Comparison of ENCODE assay signal across 20 mouse cellular contexts in the genomic region with DNA sequence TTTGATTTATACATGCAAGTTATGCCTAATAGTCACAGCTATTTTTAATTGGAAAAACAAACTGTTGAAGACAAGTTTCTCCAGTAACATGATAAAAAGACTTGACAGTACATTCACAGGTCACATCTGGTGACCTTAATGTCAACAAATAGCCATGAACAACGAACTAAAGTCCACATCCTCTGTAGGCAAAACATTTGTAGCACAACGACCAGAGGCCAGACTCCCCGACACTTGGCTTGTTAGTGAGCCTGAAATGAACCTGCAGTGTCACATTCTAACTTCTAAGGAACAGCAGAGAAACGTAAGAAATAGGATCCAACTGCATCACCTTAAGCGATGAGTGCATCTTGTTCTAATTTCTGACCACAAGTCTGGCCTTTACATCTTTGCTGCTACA. TPM values are rescaled to one million over a fixed set of nuclear protein-coding genes. Genes with fewer than 3 reads are reported as not detected.
DNase-seq lines count a peak whose midpoint lies in the region; ATAC-seq and TF ChIP-seq lines count a peak whose summit lies in the region.
"Had no signal": no experiment of that assay in that cellular context is flagged by ENCODE, and none has a peak within 500 bp of the region (broad histone marks: within the 10 kb centered on the region; RNA-seq: fewer than 3 reads in every experiment).

No protein-coding gene starts in this region.

- no peaks in the 10 kb centered on the region for H3K27me3 ChIP-seq in liver, adult 2 months (ENCODE audit: control insufficient read depth, insufficient read depth, low read length)
- H3K27me3 ChIP-seq in liver, embryonic 11.5 days (replicated peaks; ENCODE audit: control insufficient read depth, insufficient read depth, low read length), result no peaks in the 10 kb centered on the region
- no peaks in the 10 kb centered on the region for H3K27me3 ChIP-seq in myocyte (ENCODE audit: control insufficient read depth, insufficient read depth, insufficient read length)
- H3K27me3 ChIP-seq: embryonic facial prominence, embryonic 12.5 days; forebrain, embryonic 13.5 days; forebrain, embryonic 15.5 days; Patski had no signal

- 30% methylated on average over 5 of the region's 5 CpGs for WGBS in liver, adult 2 months
- WGBS in liver, embryonic 11.5 days, result 69% methylated on average over 5 of the region's 5 CpGs

- TF ChIP-seq CTCF in liver, adult 2 months (IDR thresholded peaks at IDR 0.05; ENCODE audit: low read depth, low read length), result no peak

- H3ac ChIP-seq in myocyte (ENCODE audit: control insufficient read depth, insufficient read length), result no peak overlapping the region

- no peak for TF ChIP-seq POLR2A in liver, adult 2 months (IDR thresholded peaks at IDR 0.05; ENCODE audit: extremely low read depth, insufficient read depth, low read length)
- no peak for TF ChIP-seq POLR2A in myocyte (IDR thresholded peaks at IDR 0.05; ENCODE audit: insufficient read length, low read depth)

- ATAC-seq in liver, embryonic 11.5 days (replicated peaks; ENCODE audit: low FRiP score), result no peak
- ATAC-seq: activated CD4-positive, CD25-positive, alpha-beta regulatory T cell, adult 4 months; forebrain, embryonic 13.5 days; forebrain, embryonic 15.5 days; forebrain, postnatal 0 days; Patski had no signal

- peaks cover 7% of the 10 kb centered on the region for H3K4me1 ChIP-seq in liver, adult 2 months (ENCODE audit: control insufficient read depth, insufficient read depth, low read length)
- no peaks in the 10 kb centered on the region; the same call in none of the 2 replicates for H3K4me1 ChIP-seq in liver, embryonic 11.5 days (replicated peaks; ENCODE audit: control insufficient read depth, insufficient read depth, low read length)

- no peaks in the 10 kb centered on the region for H3K9me3 ChIP-seq in liver, embryonic 11.5 days (ENCODE audit: control insufficient read depth, low read length)
- H3K9me3 ChIP-seq: embryonic facial prominence, embryonic 10.5 days; embryonic facial prominence, embryonic 12.5 days; forebrain, embryonic 13.5 days; forebrain, embryonic 15.5 days had no signal

- no peaks in the 10 kb centered on the region for H3K79me2 ChIP-seq in liver, adult 2 months (ENCODE audit: control insufficient read depth, insufficient read depth, low read length)
- no peaks in the 10 kb centered on the region for H3K79me2 ChIP-seq in myocyte (ENCODE audit: control insufficient read depth, insufficient read depth)

- H3K36me3 ChIP-seq in liver, adult 2 months (ENCODE audit: control insufficient read depth, insufficient read depth, low read length), result peaks cover 13% of the 10 kb centered on the region; the same call in 1 of the 2 replicates
- no peaks in the 10 kb centered on the region for H3K36me3 ChIP-seq in liver, embryonic 11.5 days (ENCODE audit: control insufficient read depth, insufficient read depth, low read length)
- peaks cover 14% of the 10 kb centered on the region for H3K36me3 ChIP-seq in myocyte (ENCODE audit: control insufficient read depth, insufficient read depth)

- H3K4me3 ChIP-seq in liver, adult 2 months (ENCODE audit: insufficient read depth, low read depth, low read length), result no peak overlapping the region
- no peak overlapping the region for H3K4me3 ChIP-seq in liver, embryonic 11.5 days (ENCODE audit: low read depth, low read length)
- no peak overlapping the region for H3K4me3 ChIP-seq in myocyte
- H3K4me3 ChIP-seq: forebrain, embryonic 13.5 days had no signal

- no peak overlapping the region for H3K9ac ChIP-seq in liver, adult 2 months (ENCODE audit: low read depth, low read length)
- no peak overlapping the region for H3K9ac ChIP-seq in liver, embryonic 11.5 days (ENCODE audit: low read depth, low read length)
- H3K9ac ChIP-seq: embryonic facial prominence, embryonic 12.5 days; forebrain, embryonic 13.5 days; forebrain, embryonic 15.5 days; forebrain, postnatal 0 days had no signal

- H3K4me2 ChIP-seq in liver, embryonic 11.5 days, result no peak overlapping the region
- H3K4me2 ChIP-seq in myocyte (ENCODE audit: low read depth), result no peak overlapping the region
- H3K4me2 ChIP-seq: forebrain, embryonic 15.5 days had no signal

- DNase-seq in liver, adult 2 months (ENCODE audit: extremely low read depth, low read depth, low spot score), result peak; percentile 79
- no peak for DNase-seq in liver, embryonic 11.5 days (ENCODE audit: low spot score)
- peak; percentile 26 for DNase-seq in yolk sac, embryonic 10.5 days (ENCODE audit: low spot score)
- DNase-seq in Muller cell, postnatal 12 days (ENCODE audit: inconsistent ontology term), result no peak
- DNase-seq: adrenal gland, adult 8-10 months; adrenal gland, postnatal 14 days; adrenal gland, postnatal 36 days; cerebellum, adult 11-12 months; cerebellum, adult 2 months; cerebellum, adult 9-10 months; cerebellum, postnatal 10 days; cerebellum, postnatal 25 days; forebrain, postnatal 0 days had no signal

- no peak overlapping the region for H3K27ac ChIP-seq in liver, adult 2 months (replicated peaks; ENCODE audit: insufficient read depth, low read depth, low read length)
- H3K27ac ChIP-seq in liver, embryonic 11.5 days (ENCODE audit: low read depth, low read length), result no peak overlapping the region
- H3K27ac ChIP-seq: forebrain, embryonic 13.5 days; forebrain, embryonic 15.5 days had no signal

TF ChIP-seq in myocyte, 11 proteins besides CTCF, POLR2A, EP300 and RAD21:
- TF ChIP-seq CEBPB (IDR thresholded peaks at IDR 0.05; ENCODE audit: insufficient read depth, poor library complexity, severe bottlenecking) (no peak), POLR2AphosphoS2 (IDR thresholded peaks at IDR 0.05; ENCODE audit: insufficient read length, low read depth) (peak; percentile 22), TCF3 (IDR thresholded peaks at IDR 0.05; ENCODE audit: insufficient read length, low read depth) (no peak), MYOG (IDR thresholded peaks at IDR 0.05; ENCODE audit: control insufficient read depth in 1 of 3, insufficient read depth in 1 of 3, insufficient read length in 2 of 3, low read depth in 2 of 3) (no peak), E2F4 (IDR thresholded peaks at IDR 0.05; ENCODE audit: insufficient read depth) (no peak), MYOD1 (IDR thresholded peaks at IDR 0.05; ENCODE audit: control insufficient read depth in 1 of 3, insufficient read length in 2 of 3, low read depth in 2 of 3) (no peak)

RNA-seq across cellular contexts. Expression of gene Psmg1, which starts 1.8 kb away (rescaled TPM):
- 39.2 and 42.5 TPM in 2 replicates for total RNA-seq in liver, adult 2 months (2014; rRNA removed)
- 21.4 and 23.8 TPM in 2 replicates for polyA plus RNA-seq in liver, adult 2 months (2012; rRNA removed)
- polyA plus RNA-seq in liver, embryonic 11.5 days (2014; fragmentation: Nextera tagmentation; extraction: Ambion mirVana), result 127 and 132 TPM in 2 replicates
- polyA plus RNA-seq in myocyte (2012; fragmentation: generic; extraction: Trizol), result 38.5 TPM

Comparison
In these comparisons a context has a peak if more than half of its experiments do, and no peak if none do; other contexts are left out.
1. DNase-seq: peak in liver, adult 2 months (single experiment) and yolk sac, embryonic 10.5 days (single experiment); none in liver, embryonic 11.5 days (single experiment) and Muller cell, postnatal 12 days (single experiment).